Comparison of ENCODE assay signal across 8 mouse cellular contexts in the genomic region with DNA sequence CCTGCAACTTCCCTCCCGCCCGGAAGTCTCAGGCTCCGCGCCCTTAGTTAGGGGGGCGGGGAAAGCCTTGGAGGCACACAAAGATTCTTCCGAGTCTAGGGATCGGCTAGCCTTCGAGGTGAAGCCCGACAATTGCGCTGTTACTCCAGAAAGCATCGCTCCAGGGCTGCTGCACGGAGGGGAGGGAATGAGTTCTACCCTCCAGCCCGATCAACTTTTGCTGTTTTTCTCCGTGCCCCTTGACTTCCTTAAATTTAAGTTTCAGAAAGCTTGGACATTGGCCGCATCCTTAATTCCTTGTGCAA. TPM values are rescaled to one million over a fixed set of nuclear protein-coding genes. Genes with fewer than 3 reads are reported as not detected.
DNase-seq lines count a peak whose midpoint lies in the region; ATAC-seq and TF ChIP-seq lines count a peak whose summit lies in the region.

No protein-coding gene starts in this region.

- peak overlapping the region; percentile 92 for H3K4me3 ChIP-seq in gastrocnemius, adult 2 months
- H3K4me3 ChIP-seq in testis, adult 2 months (ENCODE audit: control insufficient read depth, low read depth, low read length) = peak overlapping the region; percentile 92
- peak overlapping the region; percentile 87 for H3K4me3 ChIP-seq in liver, embryonic 12.5 days

- no peaks in the 10 kb centered on the region for H3K36me3 ChIP-seq in testis, adult 2 months (ENCODE audit: control insufficient read depth, insufficient read depth, low read length)
- no peaks in the 10 kb centered on the region for H3K36me3 ChIP-seq in liver, embryonic 12.5 days

- H3K4me1 ChIP-seq in testis, adult 2 months (ENCODE audit: control insufficient read depth, insufficient read depth, low read length) = peaks cover 19% of the 10 kb centered on the region
- peaks cover 64% of the 10 kb centered on the region for H3K4me1 ChIP-seq in liver, embryonic 12.5 days

- no peaks in the 10 kb centered on the region for H3K9me3 ChIP-seq in liver, embryonic 12.5 days (replicated peaks)

- TF ChIP-seq CTCF in gastrocnemius, adult 2 months (IDR thresholded peaks at IDR 0.05) = no peak
- no peak for TF ChIP-seq CTCF in testis, adult 2 months (IDR thresholded peaks at IDR 0.05; ENCODE audit: control insufficient read depth, insufficient read depth, insufficient replicate concordance, low read depth, low read length)

- peak overlapping the region; percentile 79 for H3K9ac ChIP-seq in liver, embryonic 12.5 days

- WGBS in liver, embryonic 12.5 days (ENCODE audit: insufficient replicate concordance) = 0% methylated on average over 15 of the region's 15 CpGs

- intact Hi-C loops in gastrocnemius, adult 2 months (cut with DNase I) = loop anchor here (2.0 to 5.0 kb wide), 2 partner anchors 17 to 146 kb away; partner anchors contain the start of gene Snx33

- DNase-seq in gastrocnemius, adult 2 months = no peak
- DNase-seq in gastrocnemius, adult 18-20 months (ENCODE audit: low spot score) = no peak
- DNase-seq in testis, postnatal 10 days (ENCODE audit: low spot score) = no peak
- no peak for DNase-seq in Muller cell, postnatal 12 days (ENCODE audit: inconsistent ontology term)
- DNase-seq in left cerebral cortex, adult 8-10 months (ENCODE audit: low spot score in 2 of 2) = no peak

- TF ChIP-seq POLR2A in testis, adult 2 months (IDR thresholded peaks at IDR 0.05; ENCODE audit: control insufficient read depth, low read depth, low read length) = no peak

- H3K4me2 ChIP-seq in liver, embryonic 12.5 days = peak overlapping the region; percentile 97

- peak overlapping the region; percentile 99 for H3K27ac ChIP-seq in gastrocnemius, adult 2 months
- H3K27ac ChIP-seq in testis, adult 2 months (ENCODE audit: control insufficient read depth, insufficient read depth, low read depth, low read length) = peak overlapping the region; percentile 77
- H3K27ac ChIP-seq in liver, embryonic 12.5 days = peak overlapping the region; percentile 100

- no peaks in the 10 kb centered on the region; the same call in 1 of the 2 replicates for H3K27me3 ChIP-seq in testis, adult 2 months (ENCODE audit: control insufficient read depth, insufficient read depth, low read length)
- H3K27me3 ChIP-seq in liver, embryonic 12.5 days (replicated peaks) = no peaks in the 10 kb centered on the region

- ATAC-seq in liver, embryonic 12.5 days = no peak
- no peak for ATAC-seq in activated CD4-positive, CD25-positive, alpha-beta regulatory T cell, adult 4 months

RNA-seq across cellular contexts. Expression of gene Sin3a, which starts 1.9 kb away (rescaled TPM):
- 10 to 100 TPM; 17.1 to 18.7 TPM for total RNA-seq in gastrocnemius, adult 2 months (2021)
- total RNA-seq in gastrocnemius, adult 18-20 months (2021) = 10 to 100 TPM; 15.3 to 17.3 TPM
- polyA plus RNA-seq in testis, adult 2 months (2012; rRNA removed) = 86.9 and 99.2 TPM in 2 replicates
- 20.2 and 20.5 TPM in 2 replicates for polyA plus RNA-seq in liver, embryonic 12.5 days (2016; fragmentation: Nextera tagmentation; extraction: Ambion mirVana)
- 10 to 100 TPM; 31.7 to 33.5 TPM for polyA plus RNA-seq in activated CD4-positive, CD25-positive, alpha-beta regulatory T cell, adult 4 months (2017; shearing (Covaris generic))
- total RNA-seq in left cerebral cortex, adult 8-10 months (2022) = 10 to 100 TPM; 39.1 to 52.4 (median 45.5) TPM

RNA-seq across cellular contexts. Expression of gene Man2c1, which starts 56.7 kb away (rescaled TPM):
- 10 to 100 TPM; 30.9 to 35.6 TPM for total RNA-seq in gastrocnemius, adult 2 months (2021)
- 10 to 100 TPM; 25.4 to 31.6 TPM for total RNA-seq in gastrocnemius, adult 18-20 months (2021)
- 192 and 208 TPM in 2 replicates for polyA plus RNA-seq in testis, adult 2 months (2012; rRNA removed)
- polyA plus RNA-seq in liver, embryonic 12.5 days (2016; fragmentation: Nextera tagmentation; extraction: Ambion mirVana) = 31.5 and 35.4 TPM in 2 replicates
- 10 to 100 TPM; 38.8 to 51.6 TPM for polyA plus RNA-seq in activated CD4-positive, CD25-positive, alpha-beta regulatory T cell, adult 4 months (2017; shearing (Covaris generic))
- total RNA-seq in left cerebral cortex, adult 8-10 months (2022) = 100 to 1,000 TPM; 116 to 162 (median 135) TPM
